Mouse (Mus musculus): Measurements from ENCODE around the gene Lrrc39. TPM values are rescaled to one million over a fixed set of nuclear protein-coding genes. Genes with fewer than 3 reads are reported as not detected.

The Lrrc39 gene
- 31.5 and 34.5 TPM in 2 replicates for polyA plus RNA-seq (2014; fragmentation: Nextera tagmentation; extraction: Ambion mirVana)

GRCm38 (mm10) chr3:116562408-116563094 lies at the start of gene Lrrc39:
TSS of gene Lrrc39 (plus strand) at chr3:116562973.
- Histone ChIP-seq H3K4me2 (peak within 1 kb of the TSS; percentile 50), H3K4me3 (ENCODE audit: low read depth, low read length) (peak within 1 kb of the TSS; percentile 45), H3K27me3 (ENCODE audit: control insufficient read depth, insufficient read depth, low read length) (no peaks in the 10 kb centered on the region), H3K27ac (ENCODE audit: low read depth, low read length) (peak within 1 kb of the TSS; percentile 97), H3K4me1 (ENCODE audit: control insufficient read depth, insufficient read depth, low read length) (peaks cover 9% of the 10 kb centered on the region; the same call in 1 of the 2 replicates), H3K9ac (ENCODE audit: low read depth, low read length) (peak within 1 kb of the TSS; percentile 76), H3K9me3 (replicated peaks; ENCODE audit: control insufficient read depth, low read length) (peaks cover 4% of the 10 kb centered on the region), H3K36me3 (ENCODE audit: control insufficient read depth, insufficient read depth, low read length) (peaks cover 11% of the 10 kb centered on the region)
- peak; percentile 96 for ATAC-seq (replicated peaks; ENCODE audit: insufficient number of reproducible peaks, low FRiP score, low TSS enrichment)
- WGBS (ENCODE audit: insufficient replicate concordance), result 22% methylated on average over 7 of the region's 7 CpGs

GRCm38 (mm10) chr3:116520141-116520761 lies 42.5 kb upstream of the Lrrc39 start:
- H3K9ac ChIP-seq (ENCODE audit: low read depth, low read length), result no peak overlapping the region
- ATAC-seq (replicated peaks; ENCODE audit: insufficient number of reproducible peaks, low FRiP score, low TSS enrichment), result no peak
- H3K4me1 ChIP-seq (ENCODE audit: control insufficient read depth, insufficient read depth, low read length), result no peaks in the 10 kb centered on the region
- WGBS (ENCODE audit: insufficient replicate concordance), result 77% methylated on average over 12 of the region's 12 CpGs
- H3K4me2 ChIP-seq, result no peak overlapping the region
- no peaks in the 10 kb centered on the region for H3K9me3 ChIP-seq (replicated peaks; ENCODE audit: control insufficient read depth, low read length)
- no peak overlapping the region for H3K4me3 ChIP-seq (ENCODE audit: low read depth, low read length)
- H3K36me3 ChIP-seq (ENCODE audit: control insufficient read depth, insufficient read depth, low read length), result 0 out of 2 replicates have a peak, but pooled peaks cover under 1% of the 10 kb centered on the region
- no peak overlapping the region for H3K27ac ChIP-seq (ENCODE audit: low read depth, low read length)
- H3K27me3 ChIP-seq (ENCODE audit: control insufficient read depth, insufficient read depth, low read length), result no peaks in the 10 kb centered on the region

GRCm38 (mm10) chr3:116529741-116530140 lies 33.0 kb upstream of the Lrrc39 start:
- Histone ChIP-seq H3K9me3 (replicated peaks; ENCODE audit: control insufficient read depth, low read length) (no peaks in the 10 kb centered on the region), H3K4me3 (ENCODE audit: low read depth, low read length) (no peak overlapping the region), H3K9ac (ENCODE audit: low read depth, low read length) (no peak overlapping the region), H3K27ac (ENCODE audit: low read depth, low read length) (peak overlapping the region; percentile 60), H3K36me3 (ENCODE audit: control insufficient read depth, insufficient read depth, low read length) (peaks cover 3% of the 10 kb centered on the region; the same call in 1 of the 2 replicates), H3K27me3 (ENCODE audit: control insufficient read depth, insufficient read depth, low read length) (no peaks in the 10 kb centered on the region), H3K4me2 (no peak overlapping the region), H3K4me1 (ENCODE audit: control insufficient read depth, insufficient read depth, low read length) (0 out of 2 replicates have a peak, but pooled peaks cover 3% of the 10 kb centered on the region)
- 40% methylated on average over 5 of the region's 5 CpGs for WGBS (ENCODE audit: insufficient replicate concordance)
- ATAC-seq (replicated peaks; ENCODE audit: insufficient number of reproducible peaks, low FRiP score, low TSS enrichment), result no peak

- H3K36me3 ChIP-seq (ENCODE audit: control insufficient read depth, insufficient read depth, low read length), result peaks cover 5% of the 10 kb centered on the region; the same call in 1 of the 2 replicates
- no peak for ATAC-seq (replicated peaks; ENCODE audit: insufficient number of reproducible peaks, low FRiP score, low TSS enrichment)
- 81% methylated on average over 4 of the region's 4 CpGs for WGBS (ENCODE audit: insufficient replicate concordance)
- H3K27me3 ChIP-seq (ENCODE audit: control insufficient read depth, insufficient read depth, low read length), result no peaks in the 10 kb centered on the region
- H3K4me1 ChIP-seq (ENCODE audit: control insufficient read depth, insufficient read depth, low read length), result 0 out of 2 replicates have a peak, but pooled peaks cover 3% of the 10 kb centered on the region
- no peaks in the 10 kb centered on the region for H3K9me3 ChIP-seq (replicated peaks; ENCODE audit: control insufficient read depth, low read length)
- H3K27ac ChIP-seq (ENCODE audit: low read depth, low read length), result no peak overlapping the region
- no peak overlapping the region for H3K4me2 ChIP-seq
- H3K4me3 ChIP-seq (ENCODE audit: low read depth, low read length), result no peak overlapping the region
- no peak overlapping the region for H3K9ac ChIP-seq (ENCODE audit: low read depth, low read length)
Measured at GRCm38 (mm10) chr3:116530826-116531225, 31.9 kb upstream of the Lrrc39 start.

- Histone ChIP-seq H3K27me3 (ENCODE audit: control insufficient read depth, insufficient read depth, low read length) (0 out of 2 replicates have a peak, but pooled peaks cover 4% of the 10 kb centered on the region), H3K36me3 (ENCODE audit: control insufficient read depth, insufficient read depth, low read length) (peaks cover 9% of the 10 kb centered on the region), H3K4me3 (ENCODE audit: low read depth, low read length) (0 out of 2 replicates have a peak overlapping the region, but pooled peaks have one; percentile 0), H3K4me2 (peak overlapping the region; percentile 47), H3K9me3 (replicated peaks; ENCODE audit: control insufficient read depth, low read length) (no peaks in the 10 kb centered on the region), H3K9ac (ENCODE audit: low read depth, low read length) (no peak overlapping the region), H3K4me1 (ENCODE audit: control insufficient read depth, insufficient read depth, low read length) (peaks cover 10% of the 10 kb centered on the region), H3K27ac (ENCODE audit: low read depth, low read length) (peak overlapping the region; percentile 73)
- 25% methylated on average over 16 of the region's 16 CpGs for WGBS (ENCODE audit: insufficient replicate concordance)
- peak; percentile 84; the same call in 1 of the 2 replicates for ATAC-seq (replicated peaks; ENCODE audit: insufficient number of reproducible peaks, low FRiP score, low TSS enrichment)
Measured at GRCm38 (mm10) chr3:116536428-116537199, 26.2 kb upstream of the Lrrc39 start.

- H3K27ac ChIP-seq (ENCODE audit: low read depth, low read length), result peak overlapping the region; percentile 73
- H3K9me3 ChIP-seq (replicated peaks; ENCODE audit: control insufficient read depth, low read length), result no peaks in the 10 kb centered on the region
- no peak overlapping the region for H3K4me3 ChIP-seq (ENCODE audit: low read depth, low read length)
- no peak for ATAC-seq (replicated peaks; ENCODE audit: insufficient number of reproducible peaks, low FRiP score, low TSS enrichment)
- H3K36me3 ChIP-seq (ENCODE audit: control insufficient read depth, insufficient read depth, low read length), result peaks cover 9% of the 10 kb centered on the region
- H3K4me1 ChIP-seq (ENCODE audit: control insufficient read depth, insufficient read depth, low read length), result peaks cover 10% of the 10 kb centered on the region
- WGBS (ENCODE audit: insufficient replicate concordance), result 46% methylated on average over 6 of the region's 6 CpGs
- 0 out of 2 replicates have a peak overlapping the region, but pooled peaks have one; percentile 43 for H3K9ac ChIP-seq (ENCODE audit: low read depth, low read length)
- peak overlapping the region; percentile 47 for H3K4me2 ChIP-seq
- H3K27me3 ChIP-seq (ENCODE audit: control insufficient read depth, insufficient read depth, low read length), result 0 out of 2 replicates have a peak, but pooled peaks cover 5% of the 10 kb centered on the region
Measured at GRCm38 (mm10) chr3:116537200-116537573, 25.6 kb upstream of the Lrrc39 start.

GRCm38 (mm10) chr3:116542070-116542469 lies 20.7 kb upstream of the Lrrc39 start:
- Histone ChIP-seq H3K9ac (ENCODE audit: low read depth, low read length) (0 out of 2 replicates have a peak overlapping the region, but pooled peaks have one; percentile 28), H3K9me3 (replicated peaks; ENCODE audit: control insufficient read depth, low read length) (no peaks in the 10 kb centered on the region), H3K27ac (ENCODE audit: low read depth, low read length) (peak overlapping the region; percentile 29), H3K4me1 (ENCODE audit: control insufficient read depth, insufficient read depth, low read length) (peaks cover 5% of the 10 kb centered on the region), H3K27me3 (ENCODE audit: control insufficient read depth, insufficient read depth, low read length) (0 out of 2 replicates have a peak, but pooled peaks cover 5% of the 10 kb centered on the region), H3K4me3 (ENCODE audit: low read depth, low read length) (no peak overlapping the region), H3K36me3 (ENCODE audit: control insufficient read depth, insufficient read depth, low read length) (peaks cover 10% of the 10 kb centered on the region), H3K4me2 (no peak overlapping the region)
- WGBS (ENCODE audit: insufficient replicate concordance), result 76% methylated on average over 2 of the region's 2 CpGs
- ATAC-seq (replicated peaks; ENCODE audit: insufficient number of reproducible peaks, low FRiP score, low TSS enrichment), result no peak

- Histone ChIP-seq H3K4me2 (no peak overlapping the region), H3K9ac (ENCODE audit: low read depth, low read length) (no peak overlapping the region), H3K4me3 (ENCODE audit: low read depth, low read length) (no peak overlapping the region), H3K27me3 (ENCODE audit: control insufficient read depth, insufficient read depth, low read length) (0 out of 2 replicates have a peak, but pooled peaks cover 5% of the 10 kb centered on the region), H3K27ac (ENCODE audit: low read depth, low read length) (peak overlapping the region; percentile 29; the same call in 1 of the 2 replicates), H3K4me1 (ENCODE audit: control insufficient read depth, insufficient read depth, low read length) (peaks cover under 1% of the 10 kb centered on the region; the same call in 1 of the 2 replicates), H3K9me3 (replicated peaks; ENCODE audit: control insufficient read depth, low read length) (no peaks in the 10 kb centered on the region), H3K36me3 (ENCODE audit: control insufficient read depth, insufficient read depth, low read length) (peaks cover 10% of the 10 kb centered on the region)
- WGBS (ENCODE audit: insufficient replicate concordance), result 70% methylated on average over 3 of the region's 3 CpGs
- no peak for ATAC-seq (replicated peaks; ENCODE audit: insufficient number of reproducible peaks, low FRiP score, low TSS enrichment)
Measured at GRCm38 (mm10) chr3:116542532-116542931, 20.2 kb upstream of the Lrrc39 start.
